Mouse (Mus musculus) cerebellum, adult 2 months (tissue): ENCODE measurements at regions not wholly inside any gene's neighbourhood (a gene's known extent, or its start where the extent isn't known, plus 50 kb on each side); places are given as distances from the start of the nearest gene placed in this dataset.

Source experiments
- CTCF ChIP-seq: fragments of 200-500 bp; IDR thresholded peaks from 2 replicates; pipeline ENCODE4 v1.5.1; 2011; ENCODE audit warnings: low read depth, mild to moderate bottlenecking, control low read depth, low read length, moderate library complexity, borderline replicate concordance; ENCODE audit not compliant: insufficient read depth
- POLR2A ChIP-seq: fragments of 200-500 bp; IDR thresholded peaks from 2 replicates; pipeline ENCODE4 v1.6.1; 2011; ENCODE audit warnings: low read length, control low read depth, borderline replicate concordance; ENCODE audit not compliant: insufficient read depth

- TF ChIP-seq CTCF: no peak
- TF ChIP-seq POLR2A: no peak
These were observed 253.7 kb downstream of the Olfm4 start for GRCm38 (mm10) chr14:80237552-80237951.
